Mouse (Mus musculus) liver, postnatal 0 days (tissue): ENCODE results near the gene Pitpnm3. TPM values are rescaled to one million over a fixed set of nuclear protein-coding genes. Genes with fewer than 3 reads are reported as not detected.

ENCODE experiments used
- ATAC-seq: fragments of 200-750 bp; cut with Nextera tagmentation; 2 replicates; pipeline ENCODE4 v1.8.0; 2017; ENCODE audit warnings: mild to moderate bottlenecking, moderate library complexity
- DNase-seq: peaks from one replicate; pipeline ENCODE4 v3.0.0-alpha.2; 2016
- H3K27ac ChIP-seq: fragments of 300-500 bp; sonication (generic); 2 replicates; pipeline ENCODE4 v1.5.1; 2014; ENCODE audit warnings: antibody characterized with exemption, moderate library complexity, mild to moderate bottlenecking, low read depth
- H3K27me3 ChIP-seq: fragments of 300-500 bp; sonication (generic); 2 replicates; pipeline ENCODE4 v1.6.1; 2014; ENCODE audit warnings: low read length, control low read depth, mixed read lengths; ENCODE audit not compliant: insufficient read depth
- H3K36me3 ChIP-seq: fragments of 300-500 bp; sonication (generic); replicated peaks from 2 replicates; pipeline ENCODE4 v1.6.1; 2014; ENCODE audit warnings: mild to moderate bottlenecking, control low read depth, low read length, moderate library complexity, mixed read lengths; ENCODE audit not compliant: insufficient read depth
- H3K4me1 ChIP-seq: fragments of 300-500 bp; sonication (generic); 2 replicates; pipeline ENCODE4 v1.6.1; 2014; ENCODE audit warnings: antibody characterized with exemption, mild to moderate bottlenecking, control low read depth; ENCODE audit not compliant: insufficient read depth
- H3K4me2 ChIP-seq: fragments of 300-500 bp; sonication (generic); 2 replicates; pipeline ENCODE4 v1.6.1; 2014; ENCODE audit warnings: low read depth, mild to moderate bottlenecking, low read length, moderate library complexity, mixed read lengths
- H3K4me3 ChIP-seq: fragments of 300-500 bp; sonication (generic); 2 replicates; pipeline ENCODE4 v1.5.1; 2014; ENCODE audit warnings: low read depth, low read length
- H3K9ac ChIP-seq: fragments of 300-500 bp; sonication (generic); replicated peaks from 2 replicates; pipeline ENCODE4 v1.6.1; 2014; ENCODE audit warnings: mild to moderate bottlenecking, moderate library complexity
- H3K9me3 ChIP-seq: fragments of 300-500 bp; sonication (generic); 2 replicates; pipeline ENCODE4 v1.6.1; 2016; ENCODE audit warnings: mild to moderate bottlenecking, control low read depth, low read length, mixed read lengths
- CTCF ChIP-seq: sonication (generic); IDR thresholded peaks from 2 replicates; pipeline ENCODE4 v1.5.1; 2016; ENCODE audit warnings: antibody characterized with exemption, low read depth
- EP300 ChIP-seq: IDR thresholded peaks from 2 replicates; pipeline ENCODE4 v1.6.1; 2016; ENCODE audit warnings: antibody characterized with exemption, low read depth, mild to moderate bottlenecking
- WGBS: fragments of 180-500 bp; shearing (Covaris S2); extraction: QIAGEN DNeasy Blood & Tissue Kit; methylation state at CpG from one replicate; pipeline ENCODE4 v1.1.7; 2014; ENCODE audit not compliant: insufficient replicate concordance; 5-methylcytosine and 5-hydroxymethylcytosine counted together
- polyA plus RNA-seq: library from polyadenylated mRNA; unstranded; fragments of >200 nt; fragmentation: Nextera tagmentation; extraction: Ambion mirVana; gene quantifications from 2 replicates; pipeline ENCODE4 v1.2.1, GENCODE M21; 2015

The Pitpnm3 gene
- 0.02 TPM in 1 of 2 replicates, not detected in the other for polyA plus RNA-seq

GRCm38 (mm10) chr11:72135383-72136158 lies at the start of gene Pitpnm3:
Gene Pitpnm3, minus strand, starts transcription at chr11:72135778.
- Histone ChIP-seq H3K36me3 (no peaks in the 10 kb centered on the region), H3K4me2 (peak within 1 kb of the TSS; percentile 81), H3K4me1 (peaks cover 2% of the 10 kb centered on the region; the same call in 1 of the 2 replicates), H3K9ac (peak within 1 kb of the TSS; percentile 44; the same call in 1 of the 2 replicates), H3K4me3 (peak within 1 kb of the TSS; percentile 44), H3K27me3 (peaks cover 51% of the 10 kb centered on the region), H3K9me3 (no peaks in the 10 kb centered on the region), H3K27ac (no peak within 1 kb of the TSS)
- TF ChIP-seq EP300 (no peak), CTCF (no peak)
- DNase-seq (no peak), ATAC-seq (peak; percentile 23; the same call in 1 of the 2 replicates)
- 2% methylated on average over 52 of the region's 107 CpGs for WGBS

GRCm38 (mm10) chr11:72184252-72184651 lies 48.7 kb upstream of the Pitpnm3 start:
- Histone ChIP-seq H3K9me3 (no peaks in the 10 kb centered on the region), H3K27me3 (no peaks in the 10 kb centered on the region), H3K4me2 (no peak overlapping the region), H3K27ac (no peak overlapping the region), H3K4me1 (no peaks in the 10 kb centered on the region), H3K4me3 (no peak overlapping the region), H3K36me3 (peaks cover 3% of the 10 kb centered on the region), H3K9ac (no peak overlapping the region)
- 64% methylated on average over 4 of the region's 4 CpGs for WGBS
- DNase-seq: no peak
- TF ChIP-seq CTCF (no peak), EP300 (no peak)
- ATAC-seq: no peak

- Histone ChIP-seq H3K27ac (no peak overlapping the region), H3K4me2 (no peak overlapping the region), H3K36me3 (peaks cover 12% of the 10 kb centered on the region), H3K4me3 (no peak overlapping the region), H3K4me1 (no peaks in the 10 kb centered on the region), H3K9ac (no peak overlapping the region), H3K27me3 (no peaks in the 10 kb centered on the region), H3K9me3 (no peaks in the 10 kb centered on the region)
- ATAC-seq (no peak), DNase-seq (no peak)
- 85% methylated on average over 4 of the region's 4 CpGs for WGBS
- TF ChIP-seq CTCF (no peak), EP300 (no peak)
These were observed 45.6 kb upstream of the Pitpnm3 start for GRCm38 (mm10) chr11:72181136-72181535.

DNA sequence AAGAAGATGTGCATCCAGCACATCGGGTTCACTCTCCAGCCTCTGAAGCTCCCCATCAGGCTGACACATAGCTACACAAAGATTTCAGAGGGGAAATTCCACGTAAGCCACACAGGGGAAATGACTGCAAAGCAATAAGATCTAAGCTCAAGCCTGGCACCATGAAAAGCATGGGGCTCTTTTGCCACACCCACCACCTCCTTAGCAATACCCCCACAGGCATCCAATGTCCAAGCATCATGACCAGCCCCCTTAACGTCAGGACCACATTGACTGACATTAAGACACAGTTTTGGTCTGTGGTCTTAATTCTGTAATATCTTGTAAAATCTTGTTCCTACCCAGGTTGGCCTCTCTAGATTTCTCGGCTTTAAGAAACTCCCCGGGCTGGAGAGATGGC lies 45.0 kb upstream of the Pitpnm3 start:
- peaks cover 16% of the 10 kb centered on the region for H3K36me3 ChIP-seq
- DNase-seq: no peak
- no peak for ATAC-seq
- TF ChIP-seq CTCF: no peak
- no peak overlapping the region for H3K9ac ChIP-seq
- no peaks in the 10 kb centered on the region for H3K27me3 ChIP-seq
- H3K9me3 ChIP-seq: no peaks in the 10 kb centered on the region
- no peak overlapping the region for H3K27ac ChIP-seq
- H3K4me2 ChIP-seq: no peak overlapping the region
- no peaks in the 10 kb centered on the region for H3K4me1 ChIP-seq
- no peak overlapping the region for H3K4me3 ChIP-seq
- WGBS: 87% methylated on average over 5 of the region's 5 CpGs

DNA sequence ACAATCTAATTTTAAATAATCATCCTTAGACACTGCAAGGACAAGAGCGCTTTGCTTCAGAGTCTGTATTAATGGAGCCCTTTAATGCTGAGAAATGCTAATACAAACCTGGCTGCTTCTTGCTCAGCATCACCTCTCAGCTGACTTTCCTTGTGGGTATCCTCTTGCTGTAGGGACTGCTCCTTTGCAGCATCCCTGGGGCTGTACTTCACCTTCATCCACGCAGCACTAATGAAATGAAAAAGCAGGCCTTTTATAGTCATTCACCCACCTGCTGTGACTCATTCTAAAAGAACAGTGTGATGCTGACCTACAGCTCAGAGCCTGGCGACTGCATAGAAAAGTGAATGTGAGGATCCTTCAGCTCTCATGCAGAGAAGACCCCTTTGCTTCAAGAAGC lies 41.0 kb upstream of the Pitpnm3 start:
- Histone ChIP-seq H3K9me3 (no peaks in the 10 kb centered on the region), H3K4me3 (no peak overlapping the region), H3K4me1 (no peaks in the 10 kb centered on the region), H3K9ac (no peak overlapping the region), H3K4me2 (no peak overlapping the region), H3K27ac (no peak overlapping the region), H3K27me3 (no peaks in the 10 kb centered on the region), H3K36me3 (peaks cover 34% of the 10 kb centered on the region)
- 78% methylated on average over 3 of the region's 3 CpGs for WGBS
- TF ChIP-seq EP300 (no peak), CTCF (no peak)
- ATAC-seq (no peak), DNase-seq (no peak)

- no peaks in the 10 kb centered on the region for H3K27me3 ChIP-seq
- WGBS: 84% methylated on average over 5 of the region's 5 CpGs
- TF ChIP-seq CTCF: no peak
- no peak for TF ChIP-seq EP300
- H3K4me1 ChIP-seq: no peaks in the 10 kb centered on the region
- H3K4me3 ChIP-seq: no peak overlapping the region
- no peak for ATAC-seq
- no peak overlapping the region for H3K4me2 ChIP-seq
- H3K27ac ChIP-seq: no peak overlapping the region
- H3K36me3 ChIP-seq: peaks cover 34% of the 10 kb centered on the region
- H3K9me3 ChIP-seq: no peaks in the 10 kb centered on the region
- no peak overlapping the region for H3K9ac ChIP-seq
- DNase-seq: no peak
These were observed 40.4 kb upstream of the Pitpnm3 start for GRCm38 (mm10) chr11:72175966-72176365.

- H3K9me3 ChIP-seq: no peaks in the 10 kb centered on the region
- no peak overlapping the region for H3K27ac ChIP-seq
- H3K27me3 ChIP-seq: no peaks in the 10 kb centered on the region
- DNase-seq: no peak
- TF ChIP-seq EP300 (no peak), CTCF (no peak)
- no peaks in the 10 kb centered on the region for H3K4me1 ChIP-seq
- no peak overlapping the region for H3K4me3 ChIP-seq
- H3K4me2 ChIP-seq: no peak overlapping the region
- H3K9ac ChIP-seq: no peak overlapping the region
- peaks cover 34% of the 10 kb centered on the region for H3K36me3 ChIP-seq
- no peak for ATAC-seq
- WGBS: 83% methylated on average over 6 of the region's 6 CpGs
These were observed 39.1 kb upstream of the Pitpnm3 start for GRCm38 (mm10) chr11:72174721-72175120.
